Mouse (Mus musculus) heart, postnatal 0 days (tissue): Measurements from ENCODE around the gene Marveld1. TPM values are rescaled to one million over a fixed set of nuclear protein-coding genes. Genes with fewer than 3 reads are reported as not detected.

ENCODE experiments used
- ATAC-seq: fragments of 200-750 bp; cut with Nextera tagmentation; 2 replicates; pipeline ENCODE4 v1.8.0; 2017; ENCODE audit warnings: low read depth, moderate number of reproducible peaks, moderate library complexity; ENCODE audit not compliant: insufficient read depth
- DNase-seq: peaks from one replicate; pipeline ENCODE4 v3.0.0-alpha.2; 2016; ENCODE audit warnings: low spot score
- H3K27ac ChIP-seq: fragments of 300-500 bp; sonication (generic); 2 replicates; pipeline ENCODE4 v1.5.1; 2014; ENCODE audit warnings: low read depth, mild to moderate bottlenecking
- H3K27me3 ChIP-seq: fragments of 300-500 bp; sonication (generic); 2 replicates; pipeline ENCODE4 v1.6.1; 2014; ENCODE audit warnings: low read length, mixed read lengths; ENCODE audit not compliant: control insufficient read depth, insufficient read depth
- H3K36me3 ChIP-seq: fragments of 300-500 bp; sonication (generic); replicated peaks from 2 replicates; pipeline ENCODE4 v1.6.1; 2014; ENCODE audit warnings: low read length, mixed read lengths; ENCODE audit not compliant: control insufficient read depth, insufficient read depth
- H3K4me1 ChIP-seq: fragments of 300-500 bp; sonication (generic); 2 replicates; pipeline ENCODE4 v1.6.1; 2014; ENCODE audit warnings: antibody characterized with exemption; ENCODE audit not compliant: control insufficient read depth, insufficient read depth
- H3K4me2 ChIP-seq: fragments of 300-500 bp; sonication (generic); 2 replicates; pipeline ENCODE4 v1.6.1; 2014; ENCODE audit warnings: low read depth, mild to moderate bottlenecking, low read length, moderate library complexity
- H3K4me3 ChIP-seq: fragments of 300-500 bp; sonication (generic); 2 replicates; pipeline ENCODE4 v1.5.1; 2014; ENCODE audit warnings: low read depth, low read length
- H3K9ac ChIP-seq: fragments of 300-500 bp; sonication (generic); replicated peaks from 2 replicates; pipeline ENCODE4 v1.6.1; 2014; ENCODE audit warnings: low read depth, low read length, mixed read lengths
- H3K9me3 ChIP-seq: fragments of 300-500 bp; sonication (generic); replicated peaks from 2 replicates; pipeline ENCODE4 v1.6.1; 2016; ENCODE audit warnings: low read length; ENCODE audit not compliant: control insufficient read depth
- CTCF ChIP-seq: IDR thresholded peaks from 2 replicates; pipeline ENCODE4 v1.5.1; 2016; ENCODE audit warnings: antibody characterized with exemption, control low read depth, low read depth
- EP300 ChIP-seq: IDR thresholded peaks from 2 replicates; pipeline ENCODE4 v1.6.1; 2016; ENCODE audit warnings: antibody characterized with exemption, low read depth
- WGBS: fragments of 180-500 bp; shearing (Covaris S2); extraction: QIAGEN DNeasy Blood & Tissue Kit; methylation state at CpG from one replicate; pipeline ENCODE4 v1.1.7; 2014; 5-methylcytosine and 5-hydroxymethylcytosine counted together
- polyA plus RNA-seq: library from polyadenylated mRNA; unstranded; fragments of >200 nt; fragmentation: Nextera tagmentation; extraction: Ambion mirVana; gene quantifications from 2 replicates; pipeline ENCODE4 v1.2.1, GENCODE M21; 2015
- total RNA-seq: library from RNA; depleted of rRNA; stranded (reverse); fragments of >200 nt; gene quantifications from 2 replicates; pipeline ENCODE4 v1.2.3, GENCODE M21; 2014; ENCODE audit warnings: low replicate concordance

Marveld1 gene
- total and polyA plus RNA-seq, 2 experiments from 2014 or later, result 8.6 to 35.0 TPM

DNA sequence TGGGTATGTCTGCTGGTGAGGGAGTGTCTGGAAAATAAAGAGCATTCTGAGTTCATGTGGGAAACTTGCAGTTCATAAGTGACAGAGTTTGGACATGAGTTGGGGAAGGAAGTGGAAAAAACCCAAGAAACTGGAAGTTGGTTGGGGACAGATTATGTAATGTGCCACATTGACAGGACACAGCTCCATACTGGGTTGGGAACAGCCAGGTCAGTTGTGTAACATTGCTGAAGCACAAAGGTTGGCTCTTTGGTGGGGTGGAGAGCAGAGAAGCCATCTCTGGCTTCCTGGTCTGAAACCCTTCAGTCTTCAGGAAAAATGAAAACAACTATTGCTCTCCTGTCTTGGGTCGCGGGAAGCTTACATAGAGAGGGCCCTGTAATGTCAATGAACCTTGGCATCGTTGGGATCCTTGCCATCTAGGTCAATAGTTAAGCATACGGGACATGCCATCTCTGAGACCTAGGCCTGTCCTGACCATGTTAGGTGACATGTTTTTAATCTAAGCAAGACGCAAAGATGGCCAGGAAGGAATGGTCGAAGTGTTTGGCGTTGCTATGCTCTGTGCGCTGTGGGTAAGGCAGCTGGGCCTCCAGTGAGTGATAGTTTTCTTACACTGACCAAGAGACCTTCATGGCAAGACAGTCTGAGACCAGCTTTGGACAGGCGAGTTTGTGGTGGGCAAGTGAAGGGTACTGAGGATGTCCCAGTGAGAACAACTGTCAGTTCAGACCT is 757 bp upstream of the Marveld1 start:
- 0 out of 2 replicates have a peak overlapping the region, but pooled peaks have one; percentile 68 for H3K4me3 ChIP-seq
- H3K4me1 ChIP-seq, result peaks cover 21% of the 10 kb centered on the region
- TF ChIP-seq CTCF, result no peak
- no peak for TF ChIP-seq EP300
- H3K36me3 ChIP-seq, result no peaks in the 10 kb centered on the region
- no peaks in the 10 kb centered on the region for H3K27me3 ChIP-seq
- peak overlapping the region; percentile 90; the same call in 1 of the 2 replicates for H3K4me2 ChIP-seq
- ATAC-seq (no peak), DNase-seq (no peak)
- H3K27ac ChIP-seq, result peak overlapping the region; percentile 87
- no peak overlapping the region for H3K9ac ChIP-seq
- no peaks in the 10 kb centered on the region for H3K9me3 ChIP-seq
- WGBS, result 89% methylated on average over 9 of the region's 9 CpGs

GRCm38 (mm10) chr19:42147769-42148568 is 769 bp downstream of the Marveld1 start:
- peak; percentile 42 for ATAC-seq
- H3K4me3 ChIP-seq, result peak overlapping the region; percentile 68
- TF ChIP-seq CTCF, result no peak
- TF ChIP-seq EP300, result no peak

DNA sequence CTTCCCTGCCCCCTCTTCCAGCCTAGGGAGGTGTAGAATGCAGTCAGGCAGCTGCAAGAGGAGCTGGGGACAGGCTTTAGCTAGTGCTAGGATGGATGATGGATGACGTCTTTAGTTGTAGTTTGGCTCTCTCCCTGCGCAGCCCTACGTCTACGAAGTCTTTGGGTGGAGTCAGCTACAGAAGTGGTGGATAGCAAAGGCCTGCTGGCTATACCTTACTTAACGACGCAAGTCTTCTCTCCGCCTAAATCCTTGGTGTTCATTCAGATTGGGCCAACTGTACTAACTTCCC is 1.3 kb downstream of the Marveld1 start:
- Histone ChIP-seq H3K9me3 (no peaks in the 10 kb centered on the region), H3K4me1 (peaks cover 21% of the 10 kb centered on the region), H3K9ac (peak overlapping the region; percentile 73), H3K4me3 (peak overlapping the region; percentile 68), H3K27me3 (no peaks in the 10 kb centered on the region), H3K36me3 (no peaks in the 10 kb centered on the region), H3K4me2 (peak overlapping the region; percentile 90), H3K27ac (peak overlapping the region; percentile 87)
- WGBS, result 11% methylated on average over 7 of the region's 7 CpGs
- TF ChIP-seq CTCF (no peak), EP300 (no peak)
- DNase-seq (peak; percentile 72), ATAC-seq (no peak)

More at GRCm38 (mm10) chr19:42147769-42148568, 769 bp downstream of the Marveld1 start:
- peaks cover 21% of the 10 kb centered on the region for H3K4me1 ChIP-seq
- H3K9me3 ChIP-seq, result no peaks in the 10 kb centered on the region
- no peak for DNase-seq
- H3K36me3 ChIP-seq, result no peaks in the 10 kb centered on the region
- peak overlapping the region; percentile 87 for H3K27ac ChIP-seq
- H3K27me3 ChIP-seq, result no peaks in the 10 kb centered on the region
- H3K4me2 ChIP-seq, result peak overlapping the region; percentile 90
- under 1% methylated on average over 62 of the region's 63 CpGs for WGBS
- H3K9ac ChIP-seq, result peak overlapping the region; percentile 73

- 5% methylated on average over 6 of the region's 6 CpGs for WGBS
- ATAC-seq, result peak; percentile 51
- peak; percentile 95 for TF ChIP-seq CTCF
- no peak for TF ChIP-seq EP300
- Histone ChIP-seq H3K9me3 (no peaks in the 10 kb centered on the region), H3K4me1 (peaks cover 21% of the 10 kb centered on the region), H3K36me3 (no peaks in the 10 kb centered on the region), H3K9ac (no peak overlapping the region), H3K4me3 (no peak overlapping the region), H3K27me3 (no peaks in the 10 kb centered on the region), H3K27ac (peak overlapping the region; percentile 46; the same call in 1 of the 2 replicates), H3K4me2 (no peak overlapping the region)
- peak; percentile 89 for DNase-seq
These were observed 4.8 kb downstream of the Marveld1 start for GRCm38 (mm10) chr19:42151990-42152389.

- H3K9me3 ChIP-seq, result no peaks in the 10 kb centered on the region
- H3K4me1 ChIP-seq, result no peaks in the 10 kb centered on the region
- WGBS, result 45% methylated on average over 12 of the region's 12 CpGs
- H3K9ac ChIP-seq, result no peak overlapping the region
- no peak overlapping the region for H3K4me2 ChIP-seq
- H3K27ac ChIP-seq, result no peak overlapping the region
- ATAC-seq (no peak), DNase-seq (no peak)
- no peaks in the 10 kb centered on the region for H3K27me3 ChIP-seq
- H3K36me3 ChIP-seq, result no peaks in the 10 kb centered on the region
- no peak overlapping the region for H3K4me3 ChIP-seq
- TF ChIP-seq EP300 (no peak), CTCF (no peak)
These were observed 10.5 kb downstream of the Marveld1 start for GRCm38 (mm10) chr19:42157493-42158237.
